Mouse (Mus musculus): ENCODE results near the gene Coro2a. TPM values are rescaled to one million over a fixed set of nuclear protein-coding genes. Genes with fewer than 3 reads are reported as not detected.
"Not testable (repeated sequence)": the region's sequence is repeated elsewhere in the genome, so short reads cannot be mapped to it uniquely, and the experiment has no call there.

Gene Coro2a
- total RNA-seq, 2 experiments from 2014 or later, result 23.5 to 26.2 TPM

DNA sequence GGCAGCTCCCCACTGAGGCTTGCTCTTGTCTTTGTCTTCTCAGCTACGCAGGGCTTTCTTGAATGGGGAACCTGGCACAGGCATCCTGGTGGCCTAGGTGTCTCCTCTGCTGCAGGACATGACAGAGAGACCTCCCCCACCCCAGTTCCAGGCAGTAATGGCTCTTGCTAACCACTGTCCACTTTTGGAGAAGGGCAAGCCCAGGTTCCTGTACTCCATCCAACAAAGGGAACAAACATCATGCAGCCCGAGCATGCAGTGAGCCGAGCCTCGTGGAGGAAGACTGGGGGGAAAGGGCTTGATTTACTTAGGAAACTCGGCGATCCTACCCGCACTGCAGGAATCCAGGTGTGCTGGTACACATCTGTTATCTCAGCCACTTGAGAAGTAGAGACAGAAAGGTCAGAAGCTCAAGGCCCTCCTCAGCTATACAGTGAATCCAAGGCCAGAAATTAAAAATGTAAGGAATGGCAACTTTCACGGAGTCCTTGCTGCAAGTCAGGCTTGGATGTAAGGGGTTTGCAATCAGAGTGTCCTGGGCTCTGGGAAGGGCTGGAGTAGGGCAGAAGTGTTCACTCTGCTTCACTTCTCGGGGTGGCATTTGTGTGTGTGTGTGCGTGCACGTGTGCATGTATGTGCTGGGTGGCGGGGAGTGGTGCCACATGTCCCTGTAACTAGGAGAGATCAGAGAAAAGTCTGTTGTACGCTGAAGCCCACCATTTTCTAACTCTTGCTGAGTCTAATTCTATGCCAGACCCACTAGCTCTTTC lies 16.8 kb downstream of the Coro2a start:
- no peak for DNase-seq (ENCODE audit: low spot score in 2 of 2)

GRCm38 (mm10) chr4:46584536-46584935 lies 17.5 kb downstream of the Coro2a start:
- DNase-seq (ENCODE audit: low spot score in 2 of 2), result not testable (repeated sequence)

- not testable (repeated sequence) for DNase-seq (ENCODE audit: low spot score in 2 of 2)
Observed at GRCm38 (mm10) chr4:46584084-46584483, 17.9 kb downstream of the Coro2a start.

- DNase-seq (ENCODE audit: low spot score in 2 of 2), result not testable (repeated sequence)
Observed at GRCm38 (mm10) chr4:46582024-46582423, 20.0 kb downstream of the Coro2a start.

DNA sequence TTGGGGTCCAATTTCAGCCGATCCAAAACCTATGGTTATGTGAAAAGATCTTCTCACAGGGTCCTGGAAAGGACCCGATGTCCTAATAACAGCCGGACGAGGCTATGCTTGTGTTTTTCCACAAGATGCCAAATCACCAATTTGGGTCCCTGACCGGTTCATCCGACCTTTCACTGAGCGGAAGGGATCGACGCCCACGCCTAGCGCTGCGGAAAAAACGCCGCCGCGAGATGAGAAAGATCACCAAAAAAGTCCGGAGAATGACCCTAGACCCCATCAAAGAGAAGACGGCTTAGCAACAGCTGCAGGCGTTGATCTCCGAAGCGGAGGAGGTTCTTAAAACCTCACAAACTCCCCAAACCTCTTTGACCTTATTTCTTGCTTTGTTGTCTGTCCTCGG lies 20.4 kb downstream of the Coro2a start:
- not testable (repeated sequence) for DNase-seq (ENCODE audit: low spot score in 2 of 2)

- not testable (repeated sequence) for DNase-seq (ENCODE audit: low spot score in 2 of 2)
Observed at GRCm38 (mm10) chr4:46580799-46581243, 21.2 kb downstream of the Coro2a start.

DNA sequence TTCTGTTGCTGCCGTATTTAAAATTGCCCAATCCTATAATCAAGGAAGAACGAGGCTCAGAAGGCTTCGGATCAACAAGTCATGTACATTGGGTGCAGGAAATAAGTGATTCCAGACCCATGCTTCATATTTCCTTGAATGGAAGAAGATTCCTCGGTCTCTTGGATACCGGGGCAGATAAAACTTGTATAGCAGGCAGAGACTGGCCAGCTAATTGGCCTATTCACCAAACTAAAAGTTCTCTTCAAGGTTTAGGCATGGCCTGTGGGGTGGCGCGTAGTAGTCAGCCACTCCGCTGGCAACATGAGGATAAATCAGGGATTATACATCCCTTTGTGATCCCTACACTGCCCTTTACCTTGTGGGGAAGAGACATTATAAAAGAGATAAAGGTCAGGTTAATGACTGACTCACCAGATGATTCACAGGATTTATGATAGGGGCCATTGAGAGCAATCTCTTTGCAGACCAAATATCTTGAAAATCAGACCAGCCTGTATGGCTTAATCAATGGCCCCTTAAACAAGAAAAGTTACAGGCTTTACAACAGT lies 23.1 kb downstream of the Coro2a start:
- not testable (repeated sequence) for DNase-seq (ENCODE audit: low spot score in 2 of 2)

DNA sequence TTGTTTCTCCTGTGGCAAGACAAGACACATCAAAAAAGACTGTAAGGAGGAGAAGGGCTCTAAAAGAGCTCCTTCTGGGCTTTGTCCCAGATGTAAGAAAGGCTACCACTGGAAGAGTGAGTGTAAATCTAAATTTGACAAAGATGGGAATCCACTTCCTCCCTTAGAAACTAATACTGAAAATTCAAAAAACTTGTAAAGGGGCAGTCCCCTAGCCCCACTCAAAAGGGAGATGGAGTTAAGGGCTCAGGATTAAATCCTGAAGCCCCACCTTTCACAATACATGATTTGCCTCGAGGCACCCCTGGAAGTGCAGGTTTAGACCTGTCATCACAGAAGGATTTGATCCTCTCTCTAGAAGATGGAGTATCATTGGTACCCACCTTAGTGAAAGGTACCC lies 23.8 kb downstream of the Coro2a start:
- DNase-seq (ENCODE audit: low spot score in 2 of 2), result no peak

DNA sequence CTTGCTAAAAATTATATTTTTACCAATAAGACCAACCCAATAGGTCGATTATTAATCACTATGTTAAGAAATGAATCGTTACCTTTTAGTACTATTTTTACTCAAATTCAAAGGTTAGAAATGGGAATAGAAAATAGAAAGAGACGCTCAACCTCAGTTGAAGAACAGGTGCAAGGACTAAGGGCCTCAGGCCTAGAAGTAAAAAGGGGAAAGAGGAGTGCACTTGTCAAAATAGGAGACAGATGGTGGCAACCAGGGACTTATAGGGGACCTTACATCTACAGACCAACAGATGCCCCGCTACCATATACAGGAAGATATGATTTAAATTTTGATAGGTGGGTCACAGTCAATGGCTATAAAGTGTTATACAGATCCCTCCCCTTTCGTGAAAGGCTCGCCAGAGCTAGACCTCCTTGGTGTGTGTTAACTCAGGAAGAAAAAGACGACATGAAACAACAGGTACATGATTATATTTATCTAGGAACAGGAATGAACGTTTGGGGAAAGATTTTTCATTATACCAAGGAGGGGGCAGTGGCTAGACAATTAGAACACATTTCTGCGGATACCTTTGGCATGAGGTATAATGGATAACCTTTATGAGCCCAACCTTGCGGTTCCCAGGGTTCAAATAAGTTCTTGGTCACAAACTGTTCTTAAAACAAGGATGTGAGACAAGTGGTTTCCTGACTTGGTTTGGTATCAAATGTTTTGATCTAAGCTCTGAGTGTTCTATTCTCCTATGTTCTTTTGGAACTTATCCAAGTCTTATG lies 26.3 kb downstream of the Coro2a start:
- not testable (repeated sequence) for DNase-seq (ENCODE audit: low spot score in 2 of 2)

DNA sequence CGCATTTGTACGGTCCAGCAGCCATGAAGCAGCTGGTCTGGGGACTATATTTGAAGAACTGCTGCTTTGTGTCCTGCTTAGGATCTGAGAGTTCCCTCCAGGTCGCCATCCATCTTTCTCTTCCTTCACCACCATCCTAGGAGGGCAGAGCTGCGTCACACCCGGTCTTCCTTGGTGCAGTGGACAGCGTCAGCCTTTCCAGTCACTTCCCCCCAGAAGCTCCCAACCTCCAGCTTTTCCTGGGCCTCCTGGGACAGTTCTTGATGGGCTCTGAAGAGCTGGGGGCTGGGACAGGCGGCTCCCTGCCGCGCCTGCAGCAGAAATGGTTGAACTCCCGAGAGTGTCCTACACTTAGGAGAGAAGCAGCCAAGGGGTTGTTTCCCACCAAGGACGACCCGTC lies 27.2 kb downstream of the Coro2a start:
- no peak for DNase-seq (ENCODE audit: low spot score in 2 of 2)

GRCm38 (mm10) chr4:46574024-46574753 lies 27.8 kb downstream of the Coro2a start:
- no peak for DNase-seq (ENCODE audit: low spot score in 2 of 2)

- no peak for DNase-seq (ENCODE audit: low spot score in 2 of 2)
Observed at GRCm38 (mm10) chr4:46572616-46573015, 29.4 kb downstream of the Coro2a start.

- no peak for DNase-seq (ENCODE audit: low spot score in 2 of 2)
Observed at GRCm38 (mm10) chr4:46571744-46572143, 30.3 kb downstream of the Coro2a start.

GRCm38 (mm10) chr4:46569671-46570070 lies 32.3 kb downstream of the Coro2a start:
- peak; percentile 11 to 19 for DNase-seq (ENCODE audit: low spot score in 2 of 2)

DNA sequence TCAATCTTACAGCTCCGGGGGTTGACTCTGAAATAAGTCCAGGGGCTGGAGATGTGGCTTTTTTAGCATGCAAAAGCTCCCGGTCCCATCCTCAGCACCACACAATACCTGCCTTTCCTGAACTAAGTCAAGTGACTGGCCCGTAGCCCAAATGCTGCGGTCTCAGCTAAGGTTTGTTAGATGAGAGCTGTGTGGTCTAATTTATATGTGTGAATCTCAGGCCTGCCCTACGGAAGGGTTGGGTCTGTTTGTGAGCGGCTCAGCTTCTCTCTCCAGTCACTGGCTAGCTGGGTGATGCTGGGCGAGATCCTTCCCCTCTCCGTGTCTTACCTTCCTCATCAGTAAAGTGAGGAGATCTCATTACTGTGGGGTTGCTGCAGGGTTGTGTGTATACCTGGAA lies 33.8 kb downstream of the Coro2a start:
- DNase-seq (ENCODE audit: low spot score in 2 of 2), result no peak

DNA sequence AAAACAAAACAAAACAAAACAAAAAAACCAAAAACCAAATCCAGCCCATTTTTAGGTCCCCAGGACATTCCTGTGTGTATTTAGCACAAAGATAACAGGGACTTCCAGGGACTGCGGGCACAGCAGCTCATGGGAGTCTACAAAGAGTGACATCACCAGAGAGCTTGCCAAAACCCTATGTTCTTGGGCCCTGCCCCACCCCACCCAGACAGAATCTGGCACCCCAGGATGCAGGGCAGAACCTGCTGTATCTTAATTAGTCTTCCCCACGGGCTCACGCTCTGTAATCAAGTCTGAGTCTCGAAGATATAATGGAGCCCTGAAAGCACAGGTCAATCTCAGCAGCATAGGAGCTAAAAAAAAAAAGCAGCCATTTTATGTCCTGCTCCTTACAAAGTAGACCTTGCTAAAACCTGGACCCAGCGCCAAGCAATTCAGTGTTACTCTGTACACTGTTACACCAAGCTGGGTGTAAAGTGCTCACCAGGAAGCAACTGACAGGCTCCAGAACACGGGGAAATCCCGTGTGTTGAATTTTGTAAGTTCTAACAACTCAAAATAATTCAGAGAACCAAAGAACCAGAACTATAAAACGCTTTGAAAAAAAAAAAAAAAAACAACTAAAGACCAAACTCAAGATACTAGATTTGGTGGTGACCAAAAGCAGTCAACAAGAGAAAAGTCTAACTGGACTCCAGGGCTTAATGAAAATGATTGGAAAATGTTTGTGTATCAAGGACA lies 34.9 kb downstream of the Coro2a start:
- DNase-seq (ENCODE audit: low spot score in 2 of 2), result no peak

- DNase-seq (ENCODE audit: low spot score in 2 of 2), result no peak
Observed at GRCm38 (mm10) chr4:46565393-46565955, 36.5 kb downstream of the Coro2a start.

GRCm38 (mm10) chr4:46564247-46564646 lies 37.8 kb downstream of the Coro2a start:
- DNase-seq (ENCODE audit: low spot score in 2 of 2), result no peak

- no peak for DNase-seq (ENCODE audit: low spot score in 2 of 2)
Observed at GRCm38 (mm10) chr4:46563847-46564246, 38.2 kb downstream of the Coro2a start.

- DNase-seq (ENCODE audit: low spot score in 2 of 2), result no peak
Observed at GRCm38 (mm10) chr4:46562841-46563240, 39.2 kb downstream of the Coro2a start.

All from left cerebral cortex, adult 18-20 months (tissue).